7 mouse cellular contexts compared by ENCODE assay signal in the genomic region with DNA sequence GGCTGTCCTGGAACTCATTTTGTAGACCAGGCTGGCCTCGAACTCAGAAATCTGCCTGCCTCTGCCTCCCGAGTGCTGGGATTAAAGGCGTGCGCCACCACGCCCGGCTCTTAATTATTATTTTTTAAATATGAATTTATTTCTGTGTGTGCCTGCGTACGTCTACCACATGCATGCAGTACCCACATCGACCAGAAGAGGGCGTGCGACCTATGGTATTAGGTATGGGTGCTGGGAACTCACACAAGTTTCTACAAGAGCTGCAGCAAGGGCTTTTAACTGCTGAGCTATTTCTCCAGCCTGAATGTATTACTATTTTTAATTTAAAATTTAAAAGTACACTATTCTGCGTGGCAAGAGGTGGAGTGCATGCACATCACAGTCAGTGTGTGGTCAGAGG. TPM values are rescaled to one million over a fixed set of nuclear protein-coding genes. Genes with fewer than 3 reads are reported as not detected.
A peak's percentile ranks its signal among the peaks of the same experiment; 100 is the strongest.
DNase-seq lines count a peak whose midpoint lies in the region; ATAC-seq and TF ChIP-seq lines count a peak whose summit lies in the region.

No protein-coding gene starts in this region.

- H3K27me3 ChIP-seq in kidney, postnatal 0 days (ENCODE audit: insufficient read depth, low read length): no peaks in the 10 kb centered on the region
- peaks cover 7% of the 10 kb centered on the region; the same call in 1 of the 2 replicates for H3K27me3 ChIP-seq in G1E (ENCODE audit: insufficient read depth, low read length)

- H3K27ac ChIP-seq in kidney, postnatal 0 days: no peak overlapping the region
- H3K27ac ChIP-seq in cortical plate, adult 2 months (ENCODE audit: insufficient read depth, low read length): no peak overlapping the region

- H3K9me3 ChIP-seq in kidney, postnatal 0 days (replicated peaks; ENCODE audit: low read length): no peaks in the 10 kb centered on the region
- H3K9me3 ChIP-seq in G1E (replicated peaks): no peaks in the 10 kb centered on the region

- WGBS in kidney, postnatal 0 days: 75% methylated on average over 12 of the region's 12 CpGs

- DNase-seq in kidney, postnatal 0 days (ENCODE audit: low spot score): no peak
- no peak for DNase-seq in kidney, postnatal 14 days
- DNase-seq in G1E (ENCODE audit: low spot score): no peak
- peak; percentile 51 for DNase-seq in retina, postnatal 1 day
- no peak for DNase-seq in gastrocnemius, adult 18-20 months (ENCODE audit: low spot score)
- no peak for DNase-seq in urinary bladder, postnatal 36 days (ENCODE audit: low spot score in 2 of 2)

- no peak for TF ChIP-seq POLR2A in cortical plate, adult 2 months (IDR thresholded peaks at IDR 0.05; ENCODE audit: extremely low read depth, insufficient read depth, low read length)

- H3K4me3 ChIP-seq in kidney, postnatal 0 days (replicated peaks; ENCODE audit: low read depth, low read length): no peak overlapping the region
- H3K4me3 ChIP-seq in G1E (ENCODE audit: low read depth, low read length): no peak overlapping the region
- H3K4me3 ChIP-seq in cortical plate, adult 2 months (ENCODE audit: insufficient read depth, low read length): no peak overlapping the region

- no peaks in the 10 kb centered on the region for H3K36me3 ChIP-seq in kidney, postnatal 0 days (ENCODE audit: insufficient read depth, low read length)
- no peaks in the 10 kb centered on the region for H3K36me3 ChIP-seq in G1E (replicated peaks)

- no peak overlapping the region for H3K4me2 ChIP-seq in kidney, postnatal 0 days (ENCODE audit: low read length)

- H3K9ac ChIP-seq in kidney, postnatal 0 days (ENCODE audit: low read depth, low read length): no peak overlapping the region

- no peaks in the 10 kb centered on the region for H3K4me1 ChIP-seq in kidney, postnatal 0 days (replicated peaks; ENCODE audit: insufficient read depth, low read length)
- H3K4me1 ChIP-seq in G1E (ENCODE audit: insufficient read depth, low read depth, low read length): no peaks in the 10 kb centered on the region
- no peaks in the 10 kb centered on the region for H3K4me1 ChIP-seq in cortical plate, adult 2 months (ENCODE audit: control insufficient read depth, insufficient read depth, low read length)

- ATAC-seq in kidney, postnatal 0 days (replicated peaks; ENCODE audit: low FRiP score, low read depth): no peak
- no peak for ATAC-seq in G1E (ENCODE audit: extremely low read depth, insufficient number of reproducible peaks, low FRiP score, poor library complexity, severe bottlenecking)

- TF ChIP-seq CTCF in kidney, postnatal 0 days (IDR thresholded peaks at IDR 0.05; ENCODE audit: low read depth): peak; percentile 57
- peak; percentile 20; the same call in 1 of the 2 replicates for TF ChIP-seq CTCF in G1E (IDR thresholded peaks at IDR 0.05; ENCODE audit: low read depth, low read length)
- peak; percentile 30 for TF ChIP-seq CTCF in cortical plate, adult 2 months (IDR thresholded peaks at IDR 0.05; ENCODE audit: extremely low read depth, insufficient read depth, low read length)

RNA-seq across cellular contexts. Expression of a gene that starts 15.3 kb away (rescaled TPM):
- 11.1 and 11.4 TPM in 2 replicates for polyA plus RNA-seq in kidney, postnatal 0 days (2015; fragmentation: Nextera tagmentation; extraction: Ambion mirVana)
- 1.5 TPM in 2 replicates for total RNA-seq in G1E (2014; fragmentation: Nextera tagmentation)
- 3.0 and 3.3 TPM in 2 replicates for total RNA-seq in G1E (2017)
- 0.04 and 0.11 TPM in 2 replicates for polyA plus RNA-seq in G1E (2012)
- polyA plus RNA-seq in cortical plate, adult 2 months (2012; rRNA removed): 27.9 and 28.2 TPM in 2 replicates
- 10 to 100 TPM; 28.4 to 28.6 TPM for total RNA-seq in gastrocnemius, adult 18-20 months (2021)

RNA-seq across cellular contexts. Expression of a gene that starts 50.8 kb away (rescaled TPM):
- polyA plus RNA-seq in kidney, postnatal 0 days (2015; fragmentation: Nextera tagmentation; extraction: Ambion mirVana): 0.13 and 0.24 TPM in 2 replicates
- total RNA-seq in G1E (2014; fragmentation: Nextera tagmentation) (not detected in 2 replicates), G1E (2017) (0.12 TPM in 1 of 2 replicates, not detected in the other)
- not detected in 2 replicates for polyA plus RNA-seq in G1E (2012)
- polyA plus RNA-seq in cortical plate, adult 2 months (2012; rRNA removed): 0.17 and 0.54 TPM in 2 replicates
- total RNA-seq in gastrocnemius, adult 18-20 months (2021): under 1 TPM in 1 of 2 experiments, not detected in 1; 0.47 TPM

Comparison
In these comparisons a context has a peak if more than half of its experiments do, and no peak if none do; other contexts are left out.
1. RNA of a gene that starts 15.3 kb away (polyA plus RNA-seq): 27.9 to 28.2 TPM in cortical plate, adult 2 months and 11.1 to 11.4 TPM in kidney, postnatal 0 days; 0.04 to 0.11 TPM in G1E; every median in the first group is over 10 times any median in the second.
2. Peak in every context shown above with its lines, with median percentiles within 50 percentile points of each other: CTCF ChIP-seq.